Mouse (Mus musculus): ENCODE data around the gene Ifna4.
A peak's percentile ranks its signal among the peaks of the same experiment; 100 is the strongest.
"Not testable (repeated sequence)": the region's sequence is repeated elsewhere in the genome, so short reads cannot be mapped to it uniquely, and the experiment has no call there.

Gene Ifna4

GRCm38 (mm10) chr4:88841438-88841911 lies at the start of gene Ifna4:
Ifna4 (plus strand) TSS chr4:88841861.
- no peak for DNase-seq (ENCODE audit: low spot score in 2 of 2)

GRCm38 (mm10) chr4:88793936-88794675 lies 47.6 kb upstream of the Ifna4 start, which contains the start of gene Gm13275:
Gm13275 (plus strand) TSS chr4:88794487.
- DNase-seq (ENCODE audit: low spot score in 2 of 2), result peak; percentile 57 to 69

DNA sequence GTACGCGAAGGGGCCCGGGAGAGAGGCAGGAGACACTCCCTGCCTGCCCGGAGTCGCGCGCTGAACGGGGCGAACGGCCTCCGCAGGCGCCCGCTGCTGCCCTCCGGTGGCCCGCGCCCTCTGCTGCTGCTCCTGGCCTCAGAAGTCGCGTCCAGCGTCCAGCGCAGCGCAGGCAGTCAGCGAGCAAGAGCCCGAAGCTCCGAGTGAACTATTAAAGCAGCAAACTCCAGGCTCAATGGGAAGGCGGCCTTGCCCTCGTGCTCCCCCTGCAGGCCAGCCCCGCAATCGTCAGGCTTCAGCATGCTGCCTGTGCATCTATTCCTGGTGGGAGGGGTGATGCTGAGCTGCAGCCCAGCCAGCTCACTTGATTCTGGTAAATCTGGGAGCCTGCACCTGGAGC lies 44.6 kb upstream of the Ifna4 start, which contains the start of gene Gm13279:
TSS of gene Gm13279 (plus strand) at position 301 of the 400 bp plus-strand sequence.
- not testable (repeated sequence) for DNase-seq (ENCODE audit: low spot score in 2 of 2)

DNA sequence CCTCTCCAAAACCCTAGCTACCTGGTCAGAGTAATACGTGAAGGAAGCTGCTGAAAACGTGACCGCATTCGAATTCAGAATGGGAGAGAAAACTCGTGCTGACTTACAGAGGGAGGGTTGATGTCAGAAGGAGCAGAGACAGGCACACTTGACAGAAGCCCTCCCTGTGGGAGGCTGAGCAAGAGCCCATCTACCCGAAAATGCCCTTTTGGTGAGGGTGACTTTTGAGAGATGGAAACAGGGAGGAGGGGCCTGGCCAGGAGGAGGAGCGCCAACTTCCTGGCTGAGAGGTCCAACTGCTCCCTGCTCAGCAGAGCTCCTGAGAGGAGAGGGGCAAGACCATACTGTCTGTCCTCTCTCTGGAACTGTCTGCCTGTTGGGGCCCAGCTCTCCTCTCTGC lies 42.3 kb upstream of the Ifna4 start, which contains the start of gene Gm13285:
TSS of gene Gm13285 (plus strand) at position 301 of the 400 bp plus-strand sequence.
- not testable (repeated sequence) for DNase-seq (ENCODE audit: low spot score in 2 of 2)

DNA sequence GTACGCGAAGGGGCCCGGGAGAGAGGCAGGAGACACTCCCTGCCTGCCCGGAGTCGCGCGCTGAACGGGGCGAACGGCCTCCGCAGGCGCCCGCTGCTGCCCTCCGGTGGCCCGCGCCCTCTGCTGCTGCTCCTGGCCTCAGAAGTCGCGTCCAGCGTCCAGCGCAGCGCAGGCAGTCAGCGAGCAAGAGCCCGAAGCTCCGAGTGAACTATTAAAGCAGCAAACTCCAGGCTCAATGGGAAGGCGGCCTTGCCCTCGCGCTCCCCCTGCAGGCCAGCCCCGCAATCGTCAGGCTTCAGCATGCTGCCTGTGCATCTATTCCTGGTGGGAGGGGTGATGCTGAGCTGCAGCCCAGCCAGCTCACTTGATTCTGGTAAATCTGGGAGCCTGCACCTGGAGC lies 38.7 kb upstream of the Ifna4 start, which contains the start of gene Gm13287:
TSS of gene Gm13287 (plus strand) at position 301 of the 400 bp plus-strand sequence.
- not testable (repeated sequence) for DNase-seq (ENCODE audit: low spot score in 2 of 2)

- DNase-seq (ENCODE audit: low spot score in 2 of 2), result not testable (repeated sequence)
Measured at GRCm38 (mm10) chr4:88805231-88805630, 36.4 kb upstream of the Ifna4 start, which contains the start of gene Gm13288. Gm13288 (plus strand) TSS chr4:88805531.

GRCm38 (mm10) chr4:88805761-88806160 lies 35.9 kb upstream of the Ifna4 start:
- not testable (repeated sequence) for DNase-seq (ENCODE audit: low spot score in 2 of 2)

GRCm38 (mm10) chr4:88815928-88816327 lies 25.7 kb upstream of the Ifna4 start, which contains the start of gene Ifna7:
Ifna7 (plus strand) TSS chr4:88816228.
- DNase-seq (ENCODE audit: low spot score in 2 of 2), result no peak

- no peak for DNase-seq (ENCODE audit: low spot score in 2 of 2)
Measured at GRCm38 (mm10) chr4:88819659-88820058, 22.0 kb upstream of the Ifna4 start, which contains the start of gene Ifna11. Ifna11 (plus strand) TSS chr4:88819959.

DNA sequence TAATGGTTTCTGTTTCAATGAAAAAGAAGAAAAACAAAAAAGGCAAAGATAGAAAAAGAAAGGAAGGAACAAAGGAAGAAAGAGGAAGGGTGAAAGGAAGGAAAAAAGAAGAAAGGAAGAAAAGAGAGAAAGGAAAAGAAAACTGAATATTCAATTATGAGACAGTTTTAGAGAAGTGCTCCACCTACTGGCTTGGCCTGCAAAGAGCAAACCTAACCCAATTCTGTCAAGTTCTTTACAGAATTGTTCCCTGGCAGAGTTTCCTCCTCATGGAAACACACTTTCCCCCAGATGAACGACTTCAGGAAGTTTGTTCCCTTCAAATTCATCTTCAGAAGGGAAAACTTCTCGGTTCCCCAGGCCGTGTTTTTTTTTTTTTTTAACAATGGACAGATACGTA lies 18.7 kb upstream of the Ifna4 start:
- peak in 1 of 2 experiments; percentile 22 for DNase-seq (ENCODE audit: low spot score in 2 of 2)

GRCm38 (mm10) chr4:88827116-88827515 lies 14.5 kb upstream of the Ifna4 start, which contains the start of gene Ifna6:
Ifna6 (plus strand) TSS chr4:88827416.
- not testable (repeated sequence) for DNase-seq (ENCODE audit: low spot score in 2 of 2)

- DNase-seq (ENCODE audit: low spot score in 2 of 2), result peak in 1 of 2 experiments; percentile 32
Measured at GRCm38 (mm10) chr4:88830523-88830922, 11.1 kb upstream of the Ifna4 start.

DNA sequence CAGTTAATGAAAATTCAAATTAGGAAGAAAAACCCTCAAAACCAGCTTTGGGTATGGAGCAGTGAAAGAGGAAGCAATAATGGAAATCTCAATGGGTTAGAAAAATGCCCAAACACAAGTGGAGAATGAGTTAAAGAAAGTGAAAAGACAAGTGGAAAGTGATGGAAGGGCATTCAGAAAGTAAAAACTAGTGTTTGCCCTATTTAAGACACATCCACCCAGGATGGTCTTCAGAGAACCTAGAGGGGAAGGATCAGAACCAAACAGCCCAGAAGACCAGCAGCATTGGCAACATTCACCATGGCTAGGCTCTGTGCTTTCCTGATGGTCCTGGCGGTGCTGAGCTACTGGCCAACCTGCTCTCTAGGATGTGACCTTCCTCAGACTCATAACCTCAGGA lies 6.4 kb upstream of the Ifna4 start, which contains the start of gene Ifna5:
TSS of gene Ifna5 (plus strand) at position 301 of the 400 bp plus-strand sequence.
- DNase-seq (ENCODE audit: low spot score in 2 of 2), result not testable (repeated sequence)

GRCm38 (mm10) chr4:88838828-88839227 lies 2.8 kb upstream of the Ifna4 start:
- DNase-seq (ENCODE audit: low spot score in 2 of 2), result no peak

DNA sequence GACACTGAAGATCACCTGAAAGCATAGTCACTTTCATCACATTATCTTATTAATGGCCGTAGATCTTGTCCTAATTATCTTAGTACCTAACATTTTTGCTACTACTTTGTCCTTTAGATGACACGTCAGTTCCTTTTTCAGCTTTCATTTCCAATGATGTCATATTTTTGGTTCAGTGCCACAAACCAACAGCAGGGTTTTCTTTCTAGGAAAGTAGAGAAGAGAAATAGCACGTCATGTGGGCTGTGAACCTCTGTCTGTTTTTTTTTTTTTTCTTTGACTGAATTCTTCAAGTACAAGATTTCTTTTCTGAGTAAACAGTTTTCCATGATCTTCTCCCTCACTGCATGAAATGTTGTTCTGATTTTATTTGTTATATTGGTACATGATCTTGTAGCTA lies 1.6 kb upstream of the Ifna4 start:
- no peak for DNase-seq (ENCODE audit: low spot score in 2 of 2)

DNA sequence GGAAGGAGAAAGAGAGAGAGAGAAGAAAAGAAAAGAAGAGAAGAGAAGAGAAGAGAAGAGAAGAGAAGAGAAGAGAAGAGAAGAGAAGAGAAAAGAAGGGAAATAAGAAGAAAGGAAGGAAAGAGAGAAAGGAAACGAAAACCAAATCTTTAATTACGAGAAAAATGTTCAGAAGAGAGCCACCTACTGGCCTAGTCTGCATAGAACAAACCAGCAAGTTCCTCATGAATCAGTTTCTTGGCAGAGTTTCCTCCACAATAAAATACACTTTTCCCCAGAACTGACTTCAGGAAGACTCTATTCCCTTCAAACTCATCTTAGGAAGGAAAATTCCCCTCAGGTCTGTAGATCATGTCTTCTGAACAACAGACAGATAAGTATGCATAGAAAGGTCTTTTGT lies 3.7 kb downstream of the Ifna4 start:
- no peak for DNase-seq (ENCODE audit: low spot score in 2 of 2)

DNA sequence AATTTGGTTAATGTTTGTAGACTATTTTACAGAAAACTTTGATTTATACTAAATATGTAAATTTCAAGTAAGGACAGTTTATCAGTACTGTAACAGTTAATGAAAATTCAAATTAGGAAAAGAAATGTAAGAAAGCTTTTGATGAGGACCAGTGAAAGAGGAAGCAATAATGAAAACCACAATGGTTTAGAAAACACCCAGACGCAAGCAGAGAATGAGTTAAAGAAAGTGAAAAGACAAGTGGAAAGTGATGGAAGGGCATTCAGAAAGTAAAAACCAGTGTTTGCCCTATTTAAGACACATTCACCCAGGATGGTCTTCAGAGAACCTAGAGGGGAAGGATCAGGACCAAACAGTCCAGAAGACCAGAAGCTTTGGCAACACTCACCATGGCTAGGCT lies 8.0 kb downstream of the Ifna4 start, which contains the start of gene Ifna1:
TSS of gene Ifna1 (plus strand) at position 390 of the 400 bp plus-strand sequence.
- DNase-seq (ENCODE audit: low spot score in 2 of 2), result no peak

GRCm38 (mm10) chr4:88851026-88851763 lies 9.5 kb downstream of the Ifna4 start:
- no peak for DNase-seq (ENCODE audit: low spot score in 2 of 2)

DNA sequence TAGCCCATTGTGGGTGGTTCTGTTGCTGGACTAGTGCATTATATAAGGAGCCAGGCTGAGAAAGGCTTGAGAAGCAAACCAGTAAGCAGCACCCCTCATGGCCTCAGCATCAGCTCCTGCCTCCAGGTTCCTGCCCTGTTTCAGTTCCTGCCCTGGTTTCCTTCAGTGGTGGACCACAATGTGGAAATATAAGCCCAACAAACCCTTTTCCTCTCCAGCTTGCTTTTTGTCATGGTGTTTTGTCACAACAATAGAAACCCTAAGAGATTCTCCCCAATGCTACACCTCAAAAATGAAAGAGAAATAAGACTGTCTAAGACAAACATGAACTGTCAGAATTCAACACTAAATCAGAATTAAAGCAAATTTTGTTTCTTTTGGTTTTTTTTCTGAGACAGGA lies 17.6 kb downstream of the Ifna4 start:
- no peak for DNase-seq (ENCODE audit: low spot score in 2 of 2)

DNA sequence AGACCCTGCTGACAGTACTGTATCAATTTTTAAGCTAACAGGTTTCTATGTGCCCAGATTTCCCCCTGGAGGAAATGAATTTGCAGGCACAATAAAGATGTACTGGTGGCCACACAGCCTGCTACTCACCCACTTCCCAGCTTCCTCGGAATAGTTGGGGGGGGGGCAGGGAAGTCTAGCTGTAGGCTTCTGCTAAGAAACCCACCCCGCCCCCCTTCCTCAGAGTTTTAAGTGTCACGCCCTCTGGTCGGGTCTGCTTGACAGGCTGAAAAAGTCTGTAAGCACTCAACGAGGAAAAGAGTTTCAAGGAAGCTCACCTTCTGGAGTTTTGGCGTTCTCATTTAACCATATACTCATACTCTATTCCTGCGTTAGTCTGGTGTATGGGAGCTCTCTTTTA lies 21.6 kb downstream of the Ifna4 start:
- no peak for DNase-seq (ENCODE audit: low spot score in 2 of 2)

GRCm38 (mm10) chr4:88864599-88864998 lies 22.9 kb downstream of the Ifna4 start:
- peak; percentile 36 to 57 for DNase-seq (ENCODE audit: low spot score in 2 of 2)

Data from thymus, postnatal 10 days (tissue).